Comparison of ENCODE assay signal across 7 mouse cellular contexts in the genomic region with DNA sequence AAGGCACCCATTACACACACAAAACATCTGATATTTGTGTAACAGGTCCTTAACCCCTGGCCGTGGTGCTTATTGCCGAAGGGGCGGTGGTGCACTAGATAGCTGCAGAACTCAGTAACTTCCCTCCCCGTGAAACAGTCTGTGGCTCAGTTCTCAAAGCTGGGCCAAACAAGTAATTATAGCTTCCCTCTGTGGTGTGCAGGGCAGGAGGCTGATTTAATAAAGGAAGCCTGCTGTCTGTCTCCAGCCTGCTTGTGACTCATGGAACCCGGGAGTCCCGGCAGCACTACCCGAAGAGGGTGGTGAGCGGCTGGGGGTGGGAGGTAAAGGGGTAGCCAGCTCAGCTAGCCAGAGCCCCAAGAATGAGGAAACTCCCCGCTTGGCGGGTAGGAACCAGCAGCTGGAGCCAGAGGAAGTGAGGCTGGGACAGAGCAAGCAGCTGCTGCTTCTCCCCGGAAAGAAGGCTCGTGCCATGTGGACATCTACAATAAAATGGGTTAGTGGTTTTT. TPM values are rescaled to one million over a fixed set of nuclear protein-coding genes. Genes with fewer than 3 reads are reported as not detected.
A peak's percentile ranks its signal among the peaks of the same experiment; 100 is the strongest.
DNase-seq lines count a peak whose midpoint lies in the region; ATAC-seq lines count a peak whose summit lies in the region.

No protein-coding gene starts in this region.

- H3K9ac ChIP-seq in intestine, embryonic 16.5 days (ENCODE audit: low read depth, low read length): peak overlapping the region; percentile 73

- DNase-seq in adrenal gland, adult 18-20 months (ENCODE audit: low spot score in 2 of 2): peak; percentile 52 to 62
- DNase-seq in embryo, embryonic 11 days: peak; percentile 61
- peak; percentile 49 for DNase-seq in left cerebral cortex, postnatal 4 days
- DNase-seq in midbrain, embryonic 10.5 days (ENCODE audit: low spot score): peak; percentile 58
- peak; percentile 86 for DNase-seq in skeletal muscle tissue, adult 2 months (ENCODE audit: low read depth, low spot score)

- peak overlapping the region; percentile 84 for H3K4me2 ChIP-seq in intestine, embryonic 16.5 days (ENCODE audit: low read depth, low read length)

- ATAC-seq in granulocyte monocyte progenitor cell, adult 5-6 weeks (replicated peaks; ENCODE audit: poor library complexity, severe bottlenecking): peak; percentile 78
- peak; percentile 55 for ATAC-seq in intestine, embryonic 16.5 days

- intact Hi-C loops in left cerebral cortex, postnatal 4 days (cut with DNase I): no loop called here

- H3K27ac ChIP-seq in intestine, embryonic 16.5 days (ENCODE audit: low read length): peak overlapping the region; percentile 94
- H3K27ac ChIP-seq in midbrain, embryonic 10.5 days (replicated peaks): peak overlapping the region; percentile 82

- H3K9me3 ChIP-seq in intestine, embryonic 16.5 days (ENCODE audit: control insufficient read depth, low read length): no peaks in the 10 kb centered on the region
- H3K9me3 ChIP-seq in midbrain, embryonic 10.5 days (replicated peaks): no peaks in the 10 kb centered on the region

- peak overlapping the region; percentile 54 for H3K4me3 ChIP-seq in intestine, embryonic 16.5 days (ENCODE audit: low read length)
- peak overlapping the region; percentile 59 for H3K4me3 ChIP-seq in midbrain, embryonic 10.5 days

- H3K27me3 ChIP-seq in intestine, embryonic 16.5 days (replicated peaks; ENCODE audit: control insufficient read depth, insufficient read depth, low read length): no peaks in the 10 kb centered on the region
- H3K27me3 ChIP-seq in midbrain, embryonic 10.5 days (ENCODE audit: low read depth, poor library complexity, severe bottlenecking): peaks cover 32% of the 10 kb centered on the region

- peaks cover 22% of the 10 kb centered on the region for H3K4me1 ChIP-seq in intestine, embryonic 16.5 days (ENCODE audit: control insufficient read depth, insufficient read depth, low read length)
- peaks cover 45% of the 10 kb centered on the region for H3K4me1 ChIP-seq in midbrain, embryonic 10.5 days

- H3K36me3 ChIP-seq in intestine, embryonic 16.5 days (ENCODE audit: control insufficient read depth, insufficient read depth, low read length): no peaks in the 10 kb centered on the region
- H3K36me3 ChIP-seq in midbrain, embryonic 10.5 days: no peaks in the 10 kb centered on the region

- 8% methylated on average over 12 of the region's 12 CpGs for WGBS in intestine, embryonic 16.5 days
- WGBS in midbrain, embryonic 10.5 days: 5% methylated on average over 12 of the region's 12 CpGs

RNA-seq across cellular contexts. Expression of a gene that starts 48.1 kb away (rescaled TPM):
- 10 to 100 TPM; 66.8 to 77.4 TPM for total RNA-seq in adrenal gland, adult 18-20 months (2021)
- total RNA-seq in granulocyte monocyte progenitor cell, adult 5-6 weeks (2014; fragmentation: Nextera tagmentation): 108 and 162 TPM in 2 replicates
- total RNA-seq in granulocyte monocyte progenitor cell, adult 5-6 weeks (2017): 55.7 and 75.6 TPM in 2 replicates
- polyA plus RNA-seq in intestine, embryonic 16.5 days (2015; fragmentation: Nextera tagmentation; extraction: Ambion mirVana): 283 and 397 TPM in 2 replicates
- total RNA-seq in left cerebral cortex, postnatal 4 days (2021): 10 to 100 TPM; 83.3 to 85.0 TPM
- 29.0 and 37.6 TPM in 2 replicates for polyA plus RNA-seq in midbrain, embryonic 10.5 days (2016; fragmentation: Nextera tagmentation; extraction: Ambion mirVana)

RNA-seq across cellular contexts. Expression of a gene that starts 59.1 kb away (rescaled TPM):
- not detected for total RNA-seq in adrenal gland, adult 18-20 months (2021)
- not detected in 2 replicates for total RNA-seq in granulocyte monocyte progenitor cell, adult 5-6 weeks (2014; fragmentation: Nextera tagmentation)
- not detected in 2 replicates for total RNA-seq in granulocyte monocyte progenitor cell, adult 5-6 weeks (2017)
- 0.18 TPM in 1 of 2 replicates, not detected in the other for polyA plus RNA-seq in intestine, embryonic 16.5 days (2015; fragmentation: Nextera tagmentation; extraction: Ambion mirVana)
- total RNA-seq in left cerebral cortex, postnatal 4 days (2021): 1 to 10 TPM; 1.1 to 1.3 TPM
- not detected in 2 replicates for polyA plus RNA-seq in midbrain, embryonic 10.5 days (2016; fragmentation: Nextera tagmentation; extraction: Ambion mirVana)

Comparison
In these comparisons a context has a peak if more than half of its experiments do, and no peak if none do; other contexts are left out.
1. Peak in every context shown above with its lines: DNase-seq, ATAC-seq, H3K4me3 ChIP-seq and H3K27ac ChIP-seq.